ENCODE assay signal across 8 mouse cellular contexts in the genomic region with DNA sequence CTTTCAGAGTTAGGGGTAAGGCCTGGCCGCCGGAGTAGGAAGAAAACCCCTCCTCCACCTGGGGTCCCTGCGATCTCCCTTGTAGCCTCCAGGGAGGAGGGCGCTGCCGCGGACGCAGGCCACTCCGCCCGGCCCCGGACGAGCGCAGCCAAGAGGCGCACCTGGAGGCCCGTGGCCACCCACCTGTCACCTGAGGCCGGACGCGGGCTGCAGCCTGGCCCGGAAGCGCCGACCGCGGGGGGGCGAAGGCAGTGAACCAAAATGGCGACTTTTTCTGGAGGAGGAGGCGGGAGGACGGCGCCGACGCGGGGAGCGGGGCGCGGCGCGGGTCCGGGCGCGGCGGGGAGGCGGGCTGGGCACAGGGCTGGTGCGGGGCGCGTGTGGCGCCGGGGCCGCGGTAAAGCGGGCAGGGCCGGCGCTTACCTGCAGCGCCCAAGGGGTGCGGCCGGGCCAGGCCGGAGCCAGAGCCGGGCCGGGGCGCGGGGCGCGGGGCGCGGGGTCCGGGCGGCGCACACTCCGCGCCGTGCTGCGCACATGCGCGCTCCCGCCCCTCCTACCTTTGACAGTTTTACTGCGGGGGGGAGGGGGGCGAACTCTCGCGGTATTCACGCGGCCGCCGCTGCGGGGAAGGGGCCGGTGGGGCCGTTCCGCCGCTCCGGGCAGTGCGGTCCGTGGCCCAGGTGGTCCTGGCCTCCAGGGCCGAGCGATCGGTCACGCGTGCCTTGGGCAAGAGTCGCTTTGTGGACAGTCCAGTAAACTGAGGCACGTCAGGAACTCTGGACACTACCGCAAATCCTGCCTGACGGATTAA. TPM values are rescaled to one million over a fixed set of nuclear protein-coding genes. Genes with fewer than 3 reads are reported as not detected.
DNase-seq lines count a peak whose midpoint lies in the region; ATAC-seq and TF ChIP-seq lines count a peak whose summit lies in the region.

Gene Zfp512b (minus strand): TSS at position 573 of the 811 bp plus-strand sequence.

- no peaks in the 10 kb centered on the region for H3K9me3 ChIP-seq in E14TG2a.4 (ENCODE audit: low read length)
- H3K9me3 ChIP-seq in forebrain, embryonic 13.5 days (replicated peaks) = no peaks in the 10 kb centered on the region
- H3K9me3 ChIP-seq in neural tube, embryonic 14.5 days (ENCODE audit: control insufficient read depth, low read length) = no peaks in the 10 kb centered on the region

- peak within 1 kb of the TSS; percentile 95 for H3K4me3 ChIP-seq in E14TG2a.4 (replicated peaks; ENCODE audit: low read length)
- H3K4me3 ChIP-seq in forebrain, embryonic 13.5 days = peak within 1 kb of the TSS; percentile 96
- H3K4me3 ChIP-seq in neural tube, embryonic 14.5 days (ENCODE audit: low read depth, low read length) = peak within 1 kb of the TSS; percentile 98

- intact Hi-C loops in heart, postnatal 10 days (cut with DNase I) = no loop called here

- DNase-seq in brain, adult 2 months (ENCODE audit: low read depth, low spot score) = peak; percentile 82
- DNase-seq in heart, postnatal 10 days = peak; percentile 75 to 76
- peak; percentile 55 to 84 for DNase-seq in kidney, postnatal 36 days
- DNase-seq in lung, adult 18-20 months = peak; percentile 62 to 77
- DNase-seq in thymus, postnatal 14 days = peak; percentile 75

- no peak for TF ChIP-seq CTCF in E14TG2a.4 (conservative IDR thresholded peaks at IDR 0.05; ENCODE audit: low read length)

- under 1% methylated on average over 90 of the region's 97 CpGs for WGBS in forebrain, embryonic 13.5 days
- WGBS in neural tube, embryonic 14.5 days = 1% methylated on average over 77 of the region's 97 CpGs

- H3K36me3 ChIP-seq in E14TG2a.4 (ENCODE audit: insufficient read depth, low read length) = peaks cover 52% of the 10 kb centered on the region
- peaks cover 46% of the 10 kb centered on the region for H3K36me3 ChIP-seq in forebrain, embryonic 13.5 days (ENCODE audit: poor library complexity, severe bottlenecking)
- H3K36me3 ChIP-seq in neural tube, embryonic 14.5 days (ENCODE audit: control insufficient read depth, insufficient read depth, low read length) = peaks cover 33% of the 10 kb centered on the region

- H3K4me1 ChIP-seq in E14TG2a.4 (replicated peaks; ENCODE audit: low read depth, low read length) = peaks cover 47% of the 10 kb centered on the region
- peaks cover 26% of the 10 kb centered on the region for H3K4me1 ChIP-seq in forebrain, embryonic 13.5 days
- H3K4me1 ChIP-seq in neural tube, embryonic 14.5 days (ENCODE audit: control insufficient read depth, insufficient read depth, low read length) = peaks cover 20% of the 10 kb centered on the region

- H3K9ac ChIP-seq in forebrain, embryonic 13.5 days = peak within 1 kb of the TSS; percentile 92
- peak within 1 kb of the TSS; percentile 94 for H3K9ac ChIP-seq in neural tube, embryonic 14.5 days (replicated peaks; ENCODE audit: low read depth, low read length)

- peak within 1 kb of the TSS; percentile 85 for H3K27ac ChIP-seq in forebrain, embryonic 13.5 days
- peak within 1 kb of the TSS; percentile 86 for H3K27ac ChIP-seq in neural tube, embryonic 14.5 days (ENCODE audit: low read depth, low read length)

- no peaks in the 10 kb centered on the region for H3K27me3 ChIP-seq in E14TG2a.4 (ENCODE audit: insufficient read depth, low read length)
- H3K27me3 ChIP-seq in forebrain, embryonic 13.5 days = no peaks in the 10 kb centered on the region
- no peaks in the 10 kb centered on the region for H3K27me3 ChIP-seq in neural tube, embryonic 14.5 days (ENCODE audit: control insufficient read depth, insufficient read depth, low read length)

- H3K4me2 ChIP-seq in forebrain, embryonic 13.5 days = peak within 1 kb of the TSS; percentile 92
- peak within 1 kb of the TSS; percentile 85 for H3K4me2 ChIP-seq in neural tube, embryonic 14.5 days (ENCODE audit: low read depth, low read length)

- peak; percentile 90 for ATAC-seq in forebrain, embryonic 13.5 days
- peak; percentile 86 for ATAC-seq in neural tube, embryonic 14.5 days (ENCODE audit: low read depth)

RNA-seq across cellular contexts. Expression of gene Zfp512b, which starts in this region (rescaled TPM):
- 49.7 and 56.4 TPM in 2 replicates for polyA plus RNA-seq in forebrain, embryonic 13.5 days (2015; fragmentation: Nextera tagmentation; extraction: Ambion mirVana)
- total RNA-seq in heart, postnatal 10 days (2021) = 10 to 100 TPM; 31.2 to 39.5 TPM
- 85.1 and 87.5 TPM in 2 replicates for polyA plus RNA-seq in neural tube, embryonic 14.5 days (2014; fragmentation: Nextera tagmentation; extraction: Ambion mirVana)

Comparison
In these comparisons a context has a peak if more than half of its experiments do, and no peak if none do; other contexts are left out.
1. Peak in every context shown above with its lines: DNase-seq, ATAC-seq, H3K4me3 ChIP-seq and H3K27ac ChIP-seq.